Mouse (Mus musculus): Measurements from ENCODE around the gene Frmpd1.

GRCm38 (mm10) chr4:45252861-45253262 lies 68.2 kb downstream of the Frmpd1 start:
- TF ChIP-seq POLR2A (IDR thresholded peaks at IDR 0.05; ENCODE audit: extremely low read depth, insufficient read depth, low read length) (no peak), CTCF (IDR thresholded peaks at IDR 0.05; ENCODE audit: low read depth, low read length) (no peak)

All from liver, adult 2 months (tissue).